13 mouse cellular contexts compared by ENCODE assay signal in the genomic region with DNA sequence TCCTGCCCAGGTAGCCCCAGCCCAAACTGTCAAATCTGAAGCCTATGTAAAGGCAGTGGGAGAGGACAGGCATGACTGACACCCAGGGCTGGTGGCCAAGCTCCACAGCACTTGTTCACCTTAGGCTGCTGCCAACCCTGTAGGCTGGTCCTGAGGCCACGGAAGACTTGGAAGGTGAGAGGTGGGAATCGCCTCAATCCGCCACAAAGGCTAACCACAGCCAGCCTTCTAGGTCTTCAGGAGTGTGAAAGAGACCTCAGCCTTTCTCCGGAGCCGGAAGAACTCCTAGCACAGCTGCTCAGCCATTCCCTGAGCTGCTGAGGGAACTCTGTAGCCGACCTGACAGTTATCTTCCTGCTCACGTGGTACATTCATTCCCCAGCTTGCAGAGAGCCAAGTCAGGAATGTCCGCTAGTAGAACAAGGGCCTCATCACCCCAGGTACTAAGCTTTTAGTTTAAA.
DNase-seq lines count a peak whose midpoint lies in the region; ATAC-seq lines count a peak whose summit lies in the region.
"Had no signal": no experiment of that assay in that cellular context is flagged by ENCODE, and none has a peak within 500 bp of the region (broad histone marks: within the 10 kb centered on the region; RNA-seq: fewer than 3 reads in every experiment).

No protein-coding gene starts in this region.

- H3K4me2 ChIP-seq in liver, embryonic 15.5 days = peak overlapping the region; percentile 68
- H3K4me2 ChIP-seq in kidney, embryonic 16.5 days (replicated peaks; ENCODE audit: low read depth, low read length) = no peak overlapping the region
- H3K4me2 ChIP-seq: kidney, embryonic 15.5 days had no signal

- DNase-seq in thymus, postnatal 0 days (ENCODE audit: low spot score) = peak; percentile 42
- DNase-seq in thymus, postnatal 10 days (ENCODE audit: low spot score in 2 of 2) = no peak
- no peak for DNase-seq in embryo, embryonic 11 days
- no peak for DNase-seq in embryonic facial prominence, embryonic 10.5 days (ENCODE audit: low spot score)
- DNase-seq: lung, postnatal 14 days; retina, postnatal 1 day had no signal

- H3K4me1 ChIP-seq in brown adipose tissue, adult 24 weeks (ENCODE audit: control insufficient read depth, insufficient read depth, insufficient read length, low read length) = no peaks in the 10 kb centered on the region
- H3K4me1 ChIP-seq in liver, embryonic 15.5 days (replicated peaks) = peaks cover 11% of the 10 kb centered on the region
- no peaks in the 10 kb centered on the region; the same call in 1 of the 2 replicates for H3K4me1 ChIP-seq in embryonic facial prominence, embryonic 10.5 days
- no peaks in the 10 kb centered on the region for H3K4me1 ChIP-seq in kidney, embryonic 16.5 days (ENCODE audit: insufficient read depth, low read length)
- H3K4me1 ChIP-seq: kidney, embryonic 15.5 days had no signal

- peak overlapping the region; percentile 15; the same call in 1 of the 2 replicates for H3K9ac ChIP-seq in liver, embryonic 15.5 days
- H3K9ac ChIP-seq in kidney, embryonic 16.5 days (replicated peaks; ENCODE audit: low read length) = no peak overlapping the region
- H3K9ac ChIP-seq: kidney, embryonic 15.5 days had no signal

- H3K27ac ChIP-seq in brown adipose tissue, adult 24 weeks (replicated peaks; ENCODE audit: low read depth, low read length) = no peak overlapping the region
- no peak overlapping the region for H3K27ac ChIP-seq in liver, embryonic 15.5 days (replicated peaks)
- H3K27ac ChIP-seq in embryonic facial prominence, embryonic 10.5 days (replicated peaks) = no peak overlapping the region
- H3K27ac ChIP-seq in kidney, embryonic 16.5 days (ENCODE audit: low read length) = no peak overlapping the region
- H3K27ac ChIP-seq: heart, adult 2 months; kidney, embryonic 15.5 days had no signal

- H3K9me3 ChIP-seq in liver, embryonic 15.5 days (replicated peaks) = no peaks in the 10 kb centered on the region
- no peaks in the 10 kb centered on the region for H3K9me3 ChIP-seq in embryonic facial prominence, embryonic 10.5 days
- no peaks in the 10 kb centered on the region for H3K9me3 ChIP-seq in kidney, embryonic 16.5 days (ENCODE audit: low read length)
- H3K9me3 ChIP-seq: kidney, embryonic 15.5 days had no signal

- H3K27me3 ChIP-seq in liver, embryonic 15.5 days = no peaks in the 10 kb centered on the region
- H3K27me3 ChIP-seq in embryonic facial prominence, embryonic 10.5 days (replicated peaks; ENCODE audit: low read depth, poor library complexity, severe bottlenecking) = no peaks in the 10 kb centered on the region
- H3K27me3 ChIP-seq in kidney, embryonic 16.5 days (ENCODE audit: insufficient read depth, low read length) = no peaks in the 10 kb centered on the region
- H3K27me3 ChIP-seq: kidney, embryonic 15.5 days had no signal

- peak overlapping the region; percentile 34; the same call in 1 of the 2 replicates for H3K4me3 ChIP-seq in brown adipose tissue, adult 24 weeks (ENCODE audit: insufficient read depth, low read depth, low read length)
- H3K4me3 ChIP-seq in liver, embryonic 15.5 days (replicated peaks) = peak overlapping the region; percentile 39
- no peak overlapping the region for H3K4me3 ChIP-seq in embryonic facial prominence, embryonic 10.5 days
- H3K4me3 ChIP-seq in kidney, embryonic 16.5 days (ENCODE audit: low read length) = no peak overlapping the region
- H3K4me3 ChIP-seq: kidney, embryonic 15.5 days; myocyte had no signal

- peak; percentile 52; the same call in 1 of the 2 replicates for ATAC-seq in liver, embryonic 15.5 days (ENCODE audit: insufficient read depth)
- ATAC-seq in kidney, embryonic 16.5 days (ENCODE audit: low FRiP score, low TSS enrichment) = no peak
- ATAC-seq: forebrain, embryonic 16.5 days had no signal

- H3K36me3 ChIP-seq in liver, embryonic 15.5 days (replicated peaks) = no peaks in the 10 kb centered on the region
- H3K36me3 ChIP-seq in embryonic facial prominence, embryonic 10.5 days (replicated peaks) = no peaks in the 10 kb centered on the region
- no peaks in the 10 kb centered on the region for H3K36me3 ChIP-seq in kidney, embryonic 16.5 days (ENCODE audit: insufficient read depth, low read length)
- H3K36me3 ChIP-seq: kidney, embryonic 15.5 days had no signal

- WGBS in liver, embryonic 15.5 days (ENCODE audit: insufficient replicate concordance) = 35% methylated on average over 8 of the region's 8 CpGs
- 64% methylated on average over 8 of the region's 8 CpGs for WGBS in embryonic facial prominence, embryonic 10.5 days
- WGBS in kidney, embryonic 16.5 days = 70% methylated on average over 8 of the region's 8 CpGs

Comparison
In these comparisons a context has a peak if more than half of its experiments do, and no peak if none do; other contexts are left out.
1. H3K4me3 ChIP-seq: peak in brown adipose tissue, adult 24 weeks (single experiment) and liver, embryonic 15.5 days (single experiment); none in embryonic facial prominence, embryonic 10.5 days (single experiment) and kidney, embryonic 16.5 days (single experiment).